Mouse (Mus musculus): Measurements from ENCODE around the gene Ptgir.
A peak's percentile ranks its signal among the peaks of the same experiment; 100 is the strongest.
"Not testable (repeated sequence)": the region's sequence is repeated elsewhere in the genome, so short reads cannot be mapped to it uniquely, and the experiment has no call there.

The Ptgir gene

GRCm38 (mm10) chr7:16940292-16940691 is 34.0 kb downstream of the Ptgir start:
- no peak for DNase-seq (ENCODE audit: low spot score in 2 of 2)

- DNase-seq (ENCODE audit: low spot score in 2 of 2), result no peak
Measured at GRCm38 (mm10) chr7:16942861-16943260, 36.6 kb downstream of the Ptgir start.

- peak in 1 of 2 experiments; percentile 71 for DNase-seq (ENCODE audit: low spot score in 2 of 2)
Measured at GRCm38 (mm10) chr7:16944061-16944807, 37.9 kb downstream of the Ptgir start, which contains the start of gene Pnmal2. Pnmal2 (plus strand) TSS chr7:16944682.

GRCm38 (mm10) chr7:16944808-16945315 is 38.6 kb downstream of the Ptgir start:
- DNase-seq (ENCODE audit: low spot score in 2 of 2), result peak in 1 of 2 experiments; percentile 15

GRCm38 (mm10) chr7:16945419-16945818 is 39.1 kb downstream of the Ptgir start:
- no peak for DNase-seq (ENCODE audit: low spot score in 2 of 2)

GRCm38 (mm10) chr7:16946441-16947348 is 40.4 kb downstream of the Ptgir start:
- peak in 1 of 2 experiments; percentile 20 for DNase-seq (ENCODE audit: low spot score in 2 of 2)

- DNase-seq (ENCODE audit: low spot score in 2 of 2), result no peak
Measured at GRCm38 (mm10) chr7:16947349-16947895, 41.1 kb downstream of the Ptgir start.

GRCm38 (mm10) chr7:16947959-16948361 is 41.7 kb downstream of the Ptgir start:
- no peak for DNase-seq (ENCODE audit: low spot score in 2 of 2)

- no peak for DNase-seq (ENCODE audit: low spot score in 2 of 2)
Measured at GRCm38 (mm10) chr7:16948923-16949458, 42.7 kb downstream of the Ptgir start.

GRCm38 (mm10) chr7:16949908-16950841 is 43.9 kb downstream of the Ptgir start:
- peak; percentile 53 to 74 for DNase-seq (ENCODE audit: low spot score in 2 of 2)

- peak; percentile 36 to 77 for DNase-seq (ENCODE audit: low spot score in 2 of 2)
Measured at GRCm38 (mm10) chr7:16950861-16951635, 44.8 kb downstream of the Ptgir start.

- not testable (repeated sequence) for DNase-seq (ENCODE audit: low spot score in 2 of 2)
Measured at GRCm38 (mm10) chr7:16953776-16954175, 47.5 kb downstream of the Ptgir start.

GRCm38 (mm10) chr7:16955712-16956111 is 49.4 kb downstream of the Ptgir start:
- DNase-seq (ENCODE audit: low spot score in 2 of 2), result no peak

- no peak for DNase-seq (ENCODE audit: low spot score in 2 of 2)
Measured at GRCm38 (mm10) chr7:16956410-16957265, 50.3 kb downstream of the Ptgir start.

- DNase-seq (ENCODE audit: low spot score in 2 of 2), result no peak
Measured at GRCm38 (mm10) chr7:16959539-16960187, 53.4 kb downstream of the Ptgir start, which contains the start of gene Pnmal1. Pnmal1 (plus strand) TSS chr7:16959679.

Measured in spleen, postnatal 10 days (tissue).